34 mouse cellular contexts compared by ENCODE assay signal in the genomic region with DNA sequence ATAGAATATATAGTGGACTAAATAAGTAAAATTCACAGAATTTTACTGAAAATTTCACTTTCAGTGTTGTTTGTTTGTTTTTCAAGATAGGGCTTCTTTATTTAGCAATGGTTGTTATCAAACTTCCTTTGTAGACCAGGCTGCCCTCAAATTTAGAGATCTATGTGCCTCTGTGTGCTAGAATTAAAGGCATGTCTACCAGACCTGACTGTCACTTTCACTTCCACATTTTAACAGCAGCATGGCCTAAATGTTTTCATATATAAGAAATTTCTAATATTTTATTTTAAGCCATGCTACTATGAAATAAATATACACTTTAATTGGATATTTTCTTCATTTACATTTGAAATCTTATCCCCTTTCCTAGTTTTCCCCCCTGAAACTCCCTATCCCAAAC.
"Had no signal": no experiment of that assay in that cellular context is flagged by ENCODE, and none has a peak within 500 bp of the region (broad histone marks: within the 10 kb centered on the region; RNA-seq: fewer than 3 reads in every experiment).

No protein-coding gene starts in this region.

- H3K9me3 ChIP-seq: heart, embryonic 10.5 days; heart, embryonic 12.5 days; heart, embryonic 13.5 days; heart, embryonic 15.5 days; hindbrain, embryonic 10.5 days; hindbrain, embryonic 12.5 days; hindbrain, embryonic 13.5 days; hindbrain, embryonic 15.5 days; intestine, embryonic 15.5 days; kidney, embryonic 15.5 days had no signal

- H3K4me1 ChIP-seq: heart, embryonic 10.5 days; heart, embryonic 12.5 days; heart, embryonic 13.5 days; heart, embryonic 15.5 days; hindbrain, embryonic 10.5 days; hindbrain, embryonic 12.5 days; hindbrain, embryonic 15.5 days; intestine, embryonic 15.5 days; kidney, embryonic 15.5 days had no signal

- H3K4me3 ChIP-seq: heart, embryonic 10.5 days; heart, embryonic 12.5 days; heart, embryonic 13.5 days; heart, embryonic 15.5 days; hindbrain, embryonic 10.5 days; hindbrain, embryonic 12.5 days; hindbrain, embryonic 13.5 days; hindbrain, embryonic 15.5 days; intestine, embryonic 15.5 days; kidney, embryonic 15.5 days; layer of hippocampus, adult 2 months; left cerebral cortex, adult 2 months had no signal

- H3K4me2 ChIP-seq: heart, embryonic 11.5 days; heart, embryonic 12.5 days; heart, embryonic 13.5 days; heart, embryonic 15.5 days; hindbrain, embryonic 12.5 days; hindbrain, embryonic 13.5 days; hindbrain, embryonic 14.5 days; hindbrain, embryonic 15.5 days; intestine, embryonic 15.5 days; kidney, embryonic 15.5 days had no signal

- H3K27me3 ChIP-seq: heart, embryonic 12.5 days; heart, embryonic 13.5 days; heart, embryonic 15.5 days; hindbrain, embryonic 12.5 days; hindbrain, embryonic 13.5 days; hindbrain, embryonic 15.5 days; intestine, embryonic 15.5 days; kidney, embryonic 15.5 days had no signal

- H3K27ac ChIP-seq: heart, embryonic 10.5 days; heart, embryonic 13.5 days; heart, embryonic 15.5 days; hindbrain, embryonic 10.5 days; hindbrain, embryonic 12.5 days; hindbrain, embryonic 13.5 days; hindbrain, embryonic 14.5 days; hindbrain, embryonic 15.5 days; hindbrain, postnatal 0 days; intestine, embryonic 15.5 days; kidney, embryonic 15.5 days; kidney, postnatal 0 days; layer of hippocampus, adult 2 months; left cerebral cortex, adult 2 months had no signal

- ATAC-seq: hindbrain, embryonic 16.5 days; hindbrain, postnatal 0 days; inflammation-experienced regulatory T-cells, adult 6 months; intestine, embryonic 15.5 days; intestine, postnatal 0 days had no signal

- DNase-seq: heart, postnatal 10 days; heart, postnatal 14 days; heart, postnatal 36 days; heart, postnatal 4 days; kidney, adult 11 months; kidney, adult 18-20 months; kidney, adult 2 months; kidney, adult 8-10 months; kidney, adult 9 months; kidney, postnatal 10 days; kidney, postnatal 25 days; kidney, postnatal 36 days; kidney, postnatal 4 days; layer of hippocampus, adult 9-11 months; layer of hippocampus, postnatal 36 days had no signal

- H3K9ac ChIP-seq: heart, embryonic 12.5 days; heart, embryonic 13.5 days; heart, embryonic 15.5 days; hindbrain, embryonic 12.5 days; hindbrain, embryonic 13.5 days; hindbrain, embryonic 14.5 days; hindbrain, embryonic 15.5 days; intestine, embryonic 15.5 days; kidney, embryonic 15.5 days had no signal

- H3K36me3 ChIP-seq: heart, embryonic 10.5 days; heart, embryonic 12.5 days; heart, embryonic 13.5 days; heart, embryonic 15.5 days; hindbrain, embryonic 10.5 days; hindbrain, embryonic 12.5 days; hindbrain, embryonic 13.5 days; hindbrain, embryonic 15.5 days; intestine, embryonic 15.5 days; kidney, embryonic 15.5 days had no signal
